Mouse (Mus musculus) heart, postnatal 0 days (tissue): ENCODE measurements around the gene Kdm4b. TPM values are rescaled to one million over a fixed set of nuclear protein-coding genes. Genes with fewer than 3 reads are reported as not detected.
A peak's percentile ranks its signal among the peaks of the same experiment; 100 is the strongest.

Source experiments
- ATAC-seq: fragments of 200-750 bp; cut with Nextera tagmentation; 2 replicates; pipeline ENCODE4 v1.8.0; 2017; ENCODE audit warnings: low read depth, moderate number of reproducible peaks, moderate library complexity; ENCODE audit not compliant: insufficient read depth
- DNase-seq: peaks from one replicate; pipeline ENCODE4 v3.0.0-alpha.2; 2016; ENCODE audit warnings: low spot score
- H3K27ac ChIP-seq: fragments of 300-500 bp; sonication (generic); 2 replicates; pipeline ENCODE4 v1.5.1; 2014; ENCODE audit warnings: low read depth, mild to moderate bottlenecking
- H3K27me3 ChIP-seq: fragments of 300-500 bp; sonication (generic); 2 replicates; pipeline ENCODE4 v1.6.1; 2014; ENCODE audit warnings: low read length, mixed read lengths; ENCODE audit not compliant: control insufficient read depth, insufficient read depth
- H3K36me3 ChIP-seq: fragments of 300-500 bp; sonication (generic); replicated peaks from 2 replicates; pipeline ENCODE4 v1.6.1; 2014; ENCODE audit warnings: low read length, mixed read lengths; ENCODE audit not compliant: control insufficient read depth, insufficient read depth
- H3K4me1 ChIP-seq: fragments of 300-500 bp; sonication (generic); 2 replicates; pipeline ENCODE4 v1.6.1; 2014; ENCODE audit warnings: antibody characterized with exemption; ENCODE audit not compliant: control insufficient read depth, insufficient read depth
- H3K4me2 ChIP-seq: fragments of 300-500 bp; sonication (generic); 2 replicates; pipeline ENCODE4 v1.6.1; 2014; ENCODE audit warnings: low read depth, mild to moderate bottlenecking, low read length, moderate library complexity
- H3K4me3 ChIP-seq: fragments of 300-500 bp; sonication (generic); 2 replicates; pipeline ENCODE4 v1.5.1; 2014; ENCODE audit warnings: low read depth, low read length
- H3K9ac ChIP-seq: fragments of 300-500 bp; sonication (generic); replicated peaks from 2 replicates; pipeline ENCODE4 v1.6.1; 2014; ENCODE audit warnings: low read depth, low read length, mixed read lengths
- H3K9me3 ChIP-seq: fragments of 300-500 bp; sonication (generic); replicated peaks from 2 replicates; pipeline ENCODE4 v1.6.1; 2016; ENCODE audit warnings: low read length; ENCODE audit not compliant: control insufficient read depth
- CTCF ChIP-seq: IDR thresholded peaks from 2 replicates; pipeline ENCODE4 v1.5.1; 2016; ENCODE audit warnings: antibody characterized with exemption, control low read depth, low read depth
- EP300 ChIP-seq: IDR thresholded peaks from 2 replicates; pipeline ENCODE4 v1.6.1; 2016; ENCODE audit warnings: antibody characterized with exemption, low read depth
- WGBS: fragments of 180-500 bp; shearing (Covaris S2); extraction: QIAGEN DNeasy Blood & Tissue Kit; methylation state at CpG from one replicate; pipeline ENCODE4 v1.1.7; 2014; 5-methylcytosine and 5-hydroxymethylcytosine counted together
- polyA plus RNA-seq: library from polyadenylated mRNA; unstranded; fragments of >200 nt; fragmentation: Nextera tagmentation; extraction: Ambion mirVana; gene quantifications from 2 replicates; pipeline ENCODE4 v1.2.1, GENCODE M21; 2015
- total RNA-seq: library from RNA; depleted of rRNA; stranded (reverse); fragments of >200 nt; gene quantifications from 2 replicates; pipeline ENCODE4 v1.2.3, GENCODE M21; 2014; ENCODE audit warnings: low replicate concordance

The Kdm4b gene
- total and polyA plus RNA-seq, 2 experiments from 2014 or later: 17.7 to 61.8 TPM

- H3K9ac ChIP-seq: peak overlapping the region; percentile 31; the same call in 1 of the 2 replicates
- no peak overlapping the region for H3K4me2 ChIP-seq
- DNase-seq (no peak), ATAC-seq (no peak)
- TF ChIP-seq EP300: no peak
- TF ChIP-seq CTCF: no peak
- H3K9me3 ChIP-seq: no peaks in the 10 kb centered on the region
- WGBS: 62% methylated on average over 6 of the region's 6 CpGs
- no peaks in the 10 kb centered on the region for H3K27me3 ChIP-seq
- H3K36me3 ChIP-seq: peaks cover 61% of the 10 kb centered on the region
- H3K4me1 ChIP-seq: no peaks in the 10 kb centered on the region
- no peak overlapping the region for H3K4me3 ChIP-seq
- H3K27ac ChIP-seq: no peak overlapping the region
These were observed 53.5 kb downstream of the Kdm4b start for GRCm38 (mm10) chr17:56379281-56379834.

DNA sequence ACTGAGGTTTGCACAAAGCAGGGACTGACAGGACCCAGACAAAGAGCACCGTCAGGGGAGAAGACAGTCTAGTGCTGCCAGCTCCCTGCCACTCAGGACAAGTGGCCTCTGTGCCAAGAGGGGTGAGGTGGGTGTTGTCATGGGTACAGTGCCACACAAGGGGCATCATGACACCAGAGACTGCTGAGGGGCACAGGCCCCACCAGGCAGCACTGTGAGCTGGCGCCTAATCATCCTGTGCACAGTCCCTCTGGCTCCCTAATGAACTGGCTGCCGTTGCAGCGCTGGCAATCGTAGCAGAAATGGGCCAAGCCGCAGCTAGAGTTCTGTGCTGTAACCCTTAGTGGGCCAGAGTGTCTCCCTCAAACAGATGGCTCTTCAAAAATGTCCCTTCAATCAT is 54.4 kb downstream of the Kdm4b start:
- WGBS: 75% methylated on average over 6 of the region's 6 CpGs
- Histone ChIP-seq H3K27me3 (no peaks in the 10 kb centered on the region), H3K9ac (no peak overlapping the region), H3K4me2 (no peak overlapping the region), H3K9me3 (no peaks in the 10 kb centered on the region), H3K4me3 (no peak overlapping the region), H3K36me3 (peaks cover 69% of the 10 kb centered on the region), H3K4me1 (no peaks in the 10 kb centered on the region), H3K27ac (no peak overlapping the region)
- ATAC-seq: no peak
- TF ChIP-seq EP300: no peak
- no peak for TF ChIP-seq CTCF
- no peak for DNase-seq

GRCm38 (mm10) chr17:56381183-56381582 is 55.3 kb downstream of the Kdm4b start:
- Histone ChIP-seq H3K4me2 (no peak overlapping the region), H3K27ac (no peak overlapping the region), H3K4me1 (no peaks in the 10 kb centered on the region), H3K4me3 (no peak overlapping the region), H3K27me3 (no peaks in the 10 kb centered on the region), H3K9me3 (no peaks in the 10 kb centered on the region), H3K9ac (no peak overlapping the region), H3K36me3 (peaks cover 68% of the 10 kb centered on the region)
- DNase-seq (no peak), ATAC-seq (no peak)
- TF ChIP-seq EP300: no peak
- 93% methylated on average over 5 of the region's 5 CpGs for WGBS

- Histone ChIP-seq H3K4me3 (no peak overlapping the region), H3K4me1 (no peaks in the 10 kb centered on the region), H3K27ac (no peak overlapping the region), H3K36me3 (peaks cover 68% of the 10 kb centered on the region), H3K4me2 (no peak overlapping the region), H3K9me3 (no peaks in the 10 kb centered on the region), H3K27me3 (no peaks in the 10 kb centered on the region), H3K9ac (no peak overlapping the region)
- DNase-seq: no peak
- ATAC-seq: no peak
- WGBS: 85% methylated on average over 8 of the region's 8 CpGs
- TF ChIP-seq CTCF: no peak
- no peak for TF ChIP-seq EP300
These were observed 57.1 kb downstream of the Kdm4b start for GRCm38 (mm10) chr17:56382997-56383396.

DNA sequence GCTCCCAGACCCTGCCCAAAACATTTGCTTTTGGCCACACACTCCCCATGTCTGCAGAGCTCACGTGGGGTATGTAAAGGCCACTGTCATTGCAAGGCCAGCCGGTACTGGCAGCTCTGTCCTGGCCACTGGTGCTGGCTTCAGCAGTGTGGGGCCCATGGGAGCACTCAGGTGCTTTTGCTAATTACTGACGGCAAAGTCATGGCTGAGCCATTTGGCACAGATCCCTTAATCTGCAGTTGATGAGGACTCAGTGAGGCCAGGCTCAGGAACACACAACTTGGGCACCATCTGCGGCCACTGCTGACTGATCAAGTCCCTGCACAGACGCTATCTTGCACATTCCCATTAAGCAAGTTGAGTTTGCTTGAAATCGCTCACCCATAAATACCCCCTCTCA is 59.0 kb downstream of the Kdm4b start:
- Histone ChIP-seq H3K9me3 (no peaks in the 10 kb centered on the region), H3K4me1 (no peaks in the 10 kb centered on the region), H3K27ac (no peak overlapping the region), H3K4me3 (no peak overlapping the region), H3K9ac (no peak overlapping the region), H3K27me3 (no peaks in the 10 kb centered on the region), H3K4me2 (no peak overlapping the region), H3K36me3 (peaks cover 68% of the 10 kb centered on the region)
- WGBS: 82% methylated on average over 6 of the region's 6 CpGs
- no peak for ATAC-seq
- TF ChIP-seq EP300 (no peak), CTCF (no peak)
- DNase-seq: no peak

GRCm38 (mm10) chr17:56387612-56388011 is 61.8 kb downstream of the Kdm4b start:
- Histone ChIP-seq H3K4me1 (no peaks in the 10 kb centered on the region), H3K36me3 (peaks cover 77% of the 10 kb centered on the region), H3K4me3 (no peak overlapping the region), H3K9ac (no peak overlapping the region), H3K27ac (no peak overlapping the region), H3K4me2 (no peak overlapping the region), H3K9me3 (no peaks in the 10 kb centered on the region), H3K27me3 (no peaks in the 10 kb centered on the region)
- DNase-seq (no peak), ATAC-seq (no peak)
- 80% methylated on average over 6 of the region's 6 CpGs for WGBS
- no peak for TF ChIP-seq EP300
- TF ChIP-seq CTCF: no peak
